Mouse (Mus musculus) cerebellum, adult 2 months (tissue): ENCODE results near the gene Olfr702.

Experiments used
- CTCF ChIP-seq: fragments of 200-500 bp; IDR thresholded peaks from 2 replicates; pipeline ENCODE4 v1.5.1; 2011; ENCODE audit warnings: low read depth, mild to moderate bottlenecking, control low read depth, low read length, moderate library complexity, borderline replicate concordance; ENCODE audit not compliant: insufficient read depth
- POLR2A ChIP-seq: fragments of 200-500 bp; IDR thresholded peaks from 2 replicates; pipeline ENCODE4 v1.6.1; 2011; ENCODE audit warnings: low read length, control low read depth, borderline replicate concordance; ENCODE audit not compliant: insufficient read depth

GRCm38 (mm10) chr7:106843060-106843459, 9.4 kb upstream of the Olfr702 start, which contains the start of gene Olfr703:
- TF ChIP-seq CTCF = no peak
- no peak for TF ChIP-seq POLR2A
